Mouse (Mus musculus) cerebellum, adult 9-11 months (tissue): ENCODE results near the gene Ppp6r3.

Experiments
- DNase-seq: peaks from one replicate; pipeline ENCODE4 v3.0.0; 2022

Ppp6r3 gene

DNA sequence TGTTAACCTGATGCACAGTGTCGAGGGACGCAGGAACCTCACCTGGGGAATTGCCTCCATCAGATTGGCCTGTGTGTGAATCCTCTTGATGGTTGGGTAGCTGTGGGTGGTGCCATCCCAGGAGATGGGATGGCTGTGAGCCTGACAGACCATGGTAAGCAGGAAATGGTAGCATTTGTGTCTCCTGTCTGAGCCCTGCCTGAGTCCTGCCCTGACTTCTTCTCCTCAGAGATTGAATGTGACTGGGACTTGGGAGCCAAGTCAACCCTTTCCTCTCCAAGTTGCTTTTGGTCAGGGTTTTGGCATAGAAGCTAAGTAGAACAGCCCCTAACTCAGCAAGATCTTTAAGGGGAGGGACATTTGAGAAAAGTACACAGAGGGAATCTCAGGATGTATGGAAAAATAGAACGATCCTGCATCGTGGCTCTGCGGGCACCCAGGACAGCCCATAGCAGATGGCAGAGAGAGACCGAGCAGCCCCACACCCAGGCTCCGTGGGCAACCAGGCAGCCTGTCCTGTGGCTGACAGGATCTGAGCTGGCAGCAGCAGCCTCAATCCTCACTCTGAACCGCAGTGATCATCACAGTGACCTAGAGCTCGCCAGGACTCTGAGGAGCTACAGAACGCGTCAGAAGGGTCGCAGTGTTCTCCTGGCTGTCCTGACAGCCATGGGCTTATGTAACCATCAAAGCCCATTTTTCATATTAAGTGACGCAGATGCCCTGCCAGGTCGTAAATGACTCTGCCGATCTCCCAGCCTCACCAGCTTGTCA, 147.3 kb downstream of the Ppp6r3 start:
- no peak for DNase-seq

DNA sequence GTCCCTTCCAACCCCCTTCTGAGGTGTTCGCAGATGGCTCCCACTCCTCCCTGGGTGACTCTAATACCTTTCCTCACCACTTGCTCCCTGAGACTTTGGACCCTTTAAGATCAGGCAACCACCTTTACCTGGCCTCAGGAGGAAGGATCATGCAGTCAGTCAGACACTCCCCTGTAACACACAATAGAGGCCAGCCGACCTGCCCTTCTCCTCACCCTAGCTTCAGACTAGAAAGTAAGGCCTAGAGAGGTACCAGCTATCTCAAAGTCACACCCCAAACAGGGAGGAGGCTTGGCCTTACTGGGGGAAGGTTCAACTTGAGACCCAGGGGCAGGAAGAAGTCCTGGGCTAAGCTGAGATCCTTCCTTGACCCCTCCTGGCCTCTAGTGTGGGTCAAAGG, 151.3 kb downstream of the Ppp6r3 start:
- DNase-seq: no peak

DNA sequence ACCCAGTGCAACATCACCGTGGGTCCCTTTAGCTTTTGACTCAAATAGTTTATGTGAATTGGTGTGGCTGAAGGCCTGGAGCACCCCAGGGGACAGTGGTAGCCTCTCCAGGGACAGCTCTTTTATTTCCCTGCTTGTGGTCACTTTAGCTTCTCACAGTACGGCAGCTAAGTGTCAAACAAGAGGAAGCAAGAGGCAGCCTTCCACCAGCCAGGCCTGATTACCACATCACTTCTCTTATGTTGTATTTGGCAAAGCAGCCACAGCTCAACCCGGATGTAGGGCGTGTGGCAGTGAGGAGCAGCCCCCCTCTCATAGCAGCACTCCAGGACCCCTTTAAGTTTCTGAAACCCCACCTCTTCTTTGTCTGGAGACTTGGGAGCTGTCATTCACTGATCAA, 152.6 kb downstream of the Ppp6r3 start:
- no peak for DNase-seq

DNA sequence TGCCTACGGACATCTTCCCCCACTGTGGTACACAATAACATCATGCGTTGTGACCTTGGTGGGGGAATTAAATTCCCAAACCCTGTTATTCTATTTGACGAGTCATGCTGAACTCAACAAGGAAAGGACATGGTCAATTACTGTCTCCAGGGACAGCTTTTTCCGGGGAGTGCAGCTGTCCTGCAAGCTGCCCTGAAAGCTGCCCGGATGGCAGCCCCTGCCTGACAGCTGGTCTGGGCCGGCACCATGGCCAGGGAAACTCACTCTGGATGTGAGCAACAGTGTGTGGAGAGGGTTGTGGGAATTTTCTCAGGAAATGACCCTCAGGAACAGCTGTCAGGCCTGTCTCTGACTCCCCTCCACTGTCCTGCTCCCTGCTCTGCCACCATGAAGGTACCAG, 153.1 kb downstream of the Ppp6r3 start:
- DNase-seq: no peak

DNA sequence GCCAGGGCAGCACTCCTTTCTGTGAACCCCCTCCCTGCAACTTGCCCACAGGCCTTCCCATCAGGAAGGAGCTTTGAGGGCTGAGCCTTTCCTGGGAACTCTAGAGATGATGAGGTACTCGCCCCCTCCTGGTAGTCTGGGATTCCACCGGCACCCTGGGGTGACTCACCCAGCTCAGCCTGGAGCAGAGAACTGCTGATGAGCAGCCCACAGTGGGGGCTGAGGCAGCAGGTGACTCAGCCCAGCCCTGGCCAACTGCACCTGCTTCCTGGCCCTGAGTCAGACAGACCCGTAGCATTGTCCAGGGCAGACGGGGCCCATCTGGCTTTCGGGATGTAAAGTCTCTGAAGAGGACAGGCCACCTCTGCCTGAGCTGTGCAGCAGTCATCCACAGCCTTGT, 156.3 kb downstream of the Ppp6r3 start:
- no peak for DNase-seq

DNA sequence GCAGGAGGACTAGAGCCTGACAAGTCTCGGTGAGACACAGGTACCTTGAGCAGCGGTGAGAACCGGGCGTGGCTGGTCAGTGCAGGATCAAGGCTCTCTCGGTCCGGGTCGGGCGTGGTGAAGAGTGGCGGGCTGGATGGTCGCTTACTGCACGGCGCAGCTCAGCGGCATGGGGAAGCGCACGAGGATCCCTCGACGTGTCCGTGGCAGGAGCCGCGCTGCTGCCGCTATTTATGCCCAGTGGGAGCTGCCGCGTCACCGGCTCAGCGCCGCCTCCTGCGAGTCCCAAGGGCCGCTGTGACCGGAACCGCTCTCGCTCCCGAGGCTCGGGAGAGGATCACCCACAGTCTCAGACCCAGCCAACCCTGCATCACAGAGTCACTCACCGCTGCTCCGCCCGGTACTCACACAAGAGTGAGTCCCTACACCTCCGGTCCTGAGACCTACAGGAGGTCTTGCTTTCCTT, 161.2 kb downstream of the Ppp6r3 start, which contains the start of gene Gal:
Gene Gal, minus strand, starts transcription at position 277 of the 466 bp plus-strand sequence.
- no peak for DNase-seq

DNA sequence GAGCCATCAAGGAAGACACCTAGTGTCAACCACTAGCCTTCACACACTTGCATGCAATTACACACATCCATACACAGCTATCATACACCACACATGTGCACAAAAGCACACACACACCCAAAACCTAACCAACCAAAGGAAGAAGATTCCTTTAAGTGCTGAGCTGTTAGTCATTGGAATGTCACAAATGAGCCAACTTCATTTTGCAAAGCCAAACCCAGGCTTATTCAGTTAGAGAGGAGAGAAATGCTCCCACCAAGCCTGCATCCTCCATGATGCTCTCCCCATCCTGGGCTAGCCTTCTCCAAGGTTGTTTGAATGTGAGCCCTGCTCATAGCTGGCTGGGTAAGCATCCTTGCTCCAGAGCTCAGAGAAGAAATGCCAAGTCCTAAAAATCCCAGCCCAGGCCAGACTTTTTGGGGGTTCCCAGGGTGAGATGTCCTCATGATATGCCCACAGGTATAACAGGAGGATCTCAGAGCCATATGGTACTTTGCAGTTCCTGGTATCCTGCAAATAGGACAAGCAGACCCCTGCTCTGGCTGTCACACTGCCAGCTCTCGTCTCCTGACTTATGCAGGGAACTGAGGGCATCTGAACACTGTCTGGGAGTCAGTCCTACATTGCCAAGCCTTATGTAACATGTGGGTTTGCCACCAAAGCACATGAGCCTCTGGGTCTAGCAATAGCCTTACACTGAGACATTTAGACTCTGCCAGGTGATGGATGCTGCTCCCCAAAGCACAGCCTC, 169.8 kb downstream of the Ppp6r3 start:
- DNase-seq: no peak
